Mouse (Mus musculus) brain, embryonic 14.5 days (tissue): Measurements from ENCODE around the gene Erfe.

Experiments used
- CTCF ChIP-seq: fragments of 200-500 bp; IDR thresholded peaks from 2 replicates; pipeline ENCODE4 v1.5.1; 2012; ENCODE audit warnings: inconsistent platforms, mild to moderate bottlenecking, moderate library complexity, borderline replicate concordance; ENCODE audit not compliant: insufficient read depth, insufficient read length; ENCODE audit errors: extremely low read depth
- POLR2A ChIP-seq: fragments of 200-500 bp; IDR thresholded peaks from 2 replicates; pipeline ENCODE4 v1.6.1; 2012; ENCODE audit warnings: mild to moderate bottlenecking, inconsistent platforms, borderline replicate concordance; ENCODE audit not compliant: poor library complexity, insufficient read depth, insufficient read length, severe bottlenecking; ENCODE audit errors: extremely low read depth

DNA sequence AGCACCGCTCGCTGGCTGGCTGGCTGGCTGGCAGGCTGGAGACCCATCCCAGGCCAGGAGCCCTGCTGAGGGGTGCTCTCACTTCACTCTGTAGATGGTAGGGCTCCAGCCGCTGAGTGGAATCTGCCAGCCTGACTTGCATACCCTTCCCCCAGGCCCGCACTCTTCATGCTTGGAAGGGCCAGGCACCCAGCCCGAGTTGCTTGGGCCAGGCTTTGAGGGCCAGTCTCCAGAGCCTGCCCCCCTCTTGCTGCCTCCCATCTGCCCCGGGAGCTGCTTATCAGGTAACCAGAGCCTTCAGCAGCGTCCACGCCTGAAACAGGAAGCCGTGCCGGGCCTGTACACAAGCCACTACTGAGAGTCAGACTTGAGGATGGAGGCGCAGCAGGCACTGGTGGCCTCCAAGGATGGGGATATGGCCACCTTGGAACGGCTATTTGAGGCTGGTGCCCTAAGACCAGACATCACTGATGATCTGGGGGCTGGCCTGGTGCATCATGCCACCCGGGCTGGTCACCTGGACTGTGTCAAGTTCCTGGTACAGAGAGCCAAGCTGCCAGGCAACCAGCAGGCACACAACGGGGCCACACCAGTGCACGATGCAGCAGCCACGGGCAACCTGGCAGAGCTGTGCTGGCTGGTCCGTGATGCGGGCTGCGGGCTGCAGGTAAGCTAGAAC lies 44.3 kb upstream of the Erfe start, which contains the start of gene Espnl:
- TF ChIP-seq POLR2A (no peak), CTCF (no peak)
